Mouse (Mus musculus): ENCODE measurements around the gene Fam163b. TPM values are rescaled to one million over a fixed set of nuclear protein-coding genes. Genes with fewer than 3 reads are reported as not detected.

Fam163b gene
- polyA plus RNA-seq, 1 experiment from 2014 or later, result 0.43 TPM

DNA sequence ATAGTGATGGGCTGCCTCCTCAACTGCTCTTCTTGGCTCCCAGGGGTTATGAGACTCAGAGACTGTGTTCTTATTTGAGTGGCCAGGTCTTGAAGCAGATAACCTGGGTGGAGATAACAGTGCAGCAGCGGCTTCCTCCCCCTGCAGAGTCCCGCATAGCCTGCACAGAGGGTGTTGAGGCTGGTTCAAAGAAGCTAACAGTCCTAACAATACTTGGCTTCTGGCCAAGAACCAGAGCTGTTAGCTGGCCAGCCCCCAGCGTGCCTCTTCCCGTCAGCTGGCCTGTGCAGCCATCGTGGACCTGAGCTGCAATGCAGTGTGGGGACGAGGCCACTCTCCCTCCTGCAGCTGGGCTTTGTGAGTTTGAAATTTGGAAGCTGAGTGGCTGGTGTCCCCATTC lies 44.5 kb downstream of the Fam163b start:
- no peak overlapping the region for H3K4me2 ChIP-seq (replicated peaks; ENCODE audit: low read depth, low read length)
- H3K4me1 ChIP-seq (ENCODE audit: insufficient read depth, low read depth, low read length), result peaks cover 10% of the 10 kb centered on the region; the same call in 1 of the 2 replicates
- no peak overlapping the region for H3K4me3 ChIP-seq (ENCODE audit: low read depth, low read length)
- H3K9ac ChIP-seq (replicated peaks; ENCODE audit: low read depth), result no peak overlapping the region
- no peaks in the 10 kb centered on the region for H3K27me3 ChIP-seq (replicated peaks; ENCODE audit: insufficient read depth, low read length)
- H3K9me3 ChIP-seq (ENCODE audit: low read length), result no peaks in the 10 kb centered on the region
- ATAC-seq, result peak; percentile 80
- no peaks in the 10 kb centered on the region for H3K36me3 ChIP-seq (ENCODE audit: insufficient read depth, low read length)
- peak; percentile 88 for DNase-seq (ENCODE audit: low spot score)
- 5% methylated on average over 6 of the region's 6 CpGs for WGBS
- peak overlapping the region; percentile 75; the same call in 1 of the 2 replicates for H3K27ac ChIP-seq (ENCODE audit: low read length)
- TF ChIP-seq CTCF (IDR thresholded peaks at IDR 0.05) (no peak), EP300 (IDR thresholded peaks at IDR 0.05) (peak; percentile 35; the same call in 1 of the 2 replicates)

DNA sequence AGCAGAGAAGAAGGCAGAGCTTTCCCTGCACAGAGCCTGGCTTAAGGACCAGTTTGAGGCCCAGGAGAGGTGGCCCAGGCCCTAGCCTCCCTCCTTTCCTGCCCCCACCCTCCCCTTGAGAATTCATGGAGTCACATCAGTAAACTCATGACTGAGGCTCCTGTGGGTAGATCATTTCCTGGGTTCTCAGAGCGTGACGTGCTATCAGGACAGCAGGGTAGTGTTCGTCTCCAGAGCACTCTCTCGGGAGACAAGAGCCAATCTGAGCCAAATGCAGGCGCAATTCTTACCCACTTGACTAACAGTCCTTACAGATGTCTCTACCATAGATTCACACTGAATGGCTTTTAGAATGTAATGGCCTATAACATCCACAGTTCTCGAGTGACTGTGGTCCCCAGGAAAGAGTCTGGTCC lies 45.0 kb downstream of the Fam163b start:
- Histone ChIP-seq H3K36me3 (ENCODE audit: insufficient read depth, low read length) (no peaks in the 10 kb centered on the region), H3K27ac (ENCODE audit: low read length) (peak overlapping the region; percentile 75), H3K4me2 (replicated peaks; ENCODE audit: low read depth, low read length) (no peak overlapping the region), H3K27me3 (replicated peaks; ENCODE audit: insufficient read depth, low read length) (no peaks in the 10 kb centered on the region), H3K4me1 (ENCODE audit: insufficient read depth, low read depth, low read length) (peaks cover 10% of the 10 kb centered on the region; the same call in 1 of the 2 replicates), H3K4me3 (ENCODE audit: low read depth, low read length) (no peak overlapping the region), H3K9me3 (ENCODE audit: low read length) (no peaks in the 10 kb centered on the region), H3K9ac (replicated peaks; ENCODE audit: low read depth) (no peak overlapping the region)
- no peak for TF ChIP-seq CTCF (IDR thresholded peaks at IDR 0.05)
- no peak for TF ChIP-seq EP300 (IDR thresholded peaks at IDR 0.05)
- 21% methylated on average over 6 of the region's 6 CpGs for WGBS
- peak; percentile 33 for DNase-seq (ENCODE audit: low spot score)
- ATAC-seq, result peak; percentile 18

DNA sequence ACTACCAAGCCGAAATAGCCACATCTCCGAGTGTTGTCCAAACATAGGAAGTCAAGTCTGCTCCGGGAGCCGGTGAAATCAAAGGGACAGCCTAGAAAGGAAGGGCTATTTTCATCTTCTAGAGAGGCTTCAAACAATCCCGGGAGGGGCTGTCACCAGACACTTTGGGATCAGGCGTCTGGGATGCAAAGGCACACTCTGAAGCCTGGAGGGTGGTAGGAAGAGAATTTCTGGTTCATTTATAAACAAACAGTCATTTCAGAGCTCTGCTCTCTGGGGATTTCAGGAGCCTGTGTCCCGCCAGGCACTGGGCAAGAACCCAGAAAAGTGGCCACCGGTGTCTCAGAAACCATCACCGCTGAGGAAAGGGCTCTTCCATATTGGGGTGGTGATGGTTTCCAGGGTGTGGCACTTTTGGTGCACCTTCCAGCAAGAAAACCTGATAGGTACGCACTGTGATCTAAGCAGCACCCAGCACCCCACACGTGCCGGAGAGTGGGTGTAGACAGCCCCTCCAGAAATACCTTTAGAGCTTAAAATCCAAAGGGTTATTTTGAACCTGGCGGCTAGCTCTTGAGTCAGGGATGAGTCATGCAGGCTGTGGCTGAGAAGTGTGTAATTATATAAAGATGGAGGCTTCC lies 45.8 kb downstream of the Fam163b start:
- Histone ChIP-seq H3K9me3 (ENCODE audit: low read length) (no peaks in the 10 kb centered on the region), H3K9ac (replicated peaks; ENCODE audit: low read depth) (no peak overlapping the region), H3K4me3 (ENCODE audit: low read depth, low read length) (no peak overlapping the region), H3K4me2 (replicated peaks; ENCODE audit: low read depth, low read length) (0 out of 2 replicates have a peak overlapping the region, but pooled peaks have one; percentile 6), H3K27me3 (replicated peaks; ENCODE audit: insufficient read depth, low read length) (no peaks in the 10 kb centered on the region), H3K36me3 (ENCODE audit: insufficient read depth, low read length) (no peaks in the 10 kb centered on the region), H3K4me1 (ENCODE audit: insufficient read depth, low read depth, low read length) (peaks cover 10% of the 10 kb centered on the region; the same call in 1 of the 2 replicates), H3K27ac (ENCODE audit: low read length) (peak overlapping the region; percentile 75)
- DNase-seq (ENCODE audit: low spot score) (peak; percentile 74), ATAC-seq (peak; percentile 69)
- TF ChIP-seq CTCF (IDR thresholded peaks at IDR 0.05) (no peak), EP300 (IDR thresholded peaks at IDR 0.05) (peak; percentile 51)
- WGBS, result 23% methylated on average over 13 of the region's 13 CpGs

- 94% methylated on average over 7 of the region's 7 CpGs for WGBS
- Histone ChIP-seq H3K4me1 (ENCODE audit: insufficient read depth, low read depth, low read length) (peaks cover 10% of the 10 kb centered on the region; the same call in 1 of the 2 replicates), H3K9ac (replicated peaks; ENCODE audit: low read depth) (no peak overlapping the region), H3K27ac (ENCODE audit: low read length) (no peak overlapping the region), H3K4me2 (replicated peaks; ENCODE audit: low read depth, low read length) (no peak overlapping the region), H3K27me3 (replicated peaks; ENCODE audit: insufficient read depth, low read length) (no peaks in the 10 kb centered on the region), H3K36me3 (ENCODE audit: insufficient read depth, low read length) (no peaks in the 10 kb centered on the region), H3K9me3 (ENCODE audit: low read length) (no peaks in the 10 kb centered on the region), H3K4me3 (ENCODE audit: low read depth, low read length) (no peak overlapping the region)
- ATAC-seq (no peak), DNase-seq (ENCODE audit: low spot score) (no peak)
- TF ChIP-seq EP300 (IDR thresholded peaks at IDR 0.05), result no peak
- no peak for TF ChIP-seq CTCF (IDR thresholded peaks at IDR 0.05)
Measured at GRCm38 (mm10) chr2:27095178-27095577, 47.1 kb downstream of the Fam163b start.

DNA sequence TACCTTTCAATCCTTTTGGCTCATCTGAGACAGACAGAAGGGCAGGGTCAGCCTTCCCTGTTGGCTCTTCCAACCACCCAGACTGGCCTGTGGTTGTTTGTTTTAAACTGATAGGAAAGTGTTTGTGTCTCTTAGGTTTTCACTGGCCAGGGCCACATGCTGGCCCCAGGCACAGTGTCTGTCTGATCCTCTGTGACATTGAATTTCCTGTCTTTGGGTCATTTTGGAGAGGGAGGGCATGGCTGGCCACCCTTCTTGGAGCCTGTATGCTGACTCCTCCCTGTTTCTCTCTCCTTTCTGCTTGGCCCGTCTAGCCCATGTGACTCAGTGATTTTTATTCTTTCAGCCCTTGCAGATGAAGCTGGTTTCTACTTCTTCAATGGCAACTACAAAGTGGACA lies 53.1 kb downstream of the Fam163b start:
- 67% methylated on average over 1 of the region's 1 CpGs for WGBS
- H3K4me3 ChIP-seq (ENCODE audit: low read depth, low read length), result no peak overlapping the region
- H3K9me3 ChIP-seq (ENCODE audit: low read length), result no peaks in the 10 kb centered on the region
- no peak overlapping the region for H3K9ac ChIP-seq (replicated peaks; ENCODE audit: low read depth)
- no peaks in the 10 kb centered on the region for H3K27me3 ChIP-seq (replicated peaks; ENCODE audit: insufficient read depth, low read length)
- 0 out of 2 replicates have a peak, but pooled peaks cover 2% of the 10 kb centered on the region for H3K4me1 ChIP-seq (ENCODE audit: insufficient read depth, low read depth, low read length)
- peak; percentile 53 for DNase-seq (ENCODE audit: low spot score)
- peak overlapping the region; percentile 84 for H3K27ac ChIP-seq (ENCODE audit: low read length)
- 0 out of 2 replicates have a peak, but pooled peaks have one; percentile 0 for ATAC-seq
- H3K36me3 ChIP-seq (ENCODE audit: insufficient read depth, low read length), result no peaks in the 10 kb centered on the region
- no peak overlapping the region for H3K4me2 ChIP-seq (replicated peaks; ENCODE audit: low read depth, low read length)
- 0 out of 2 replicates have a peak, but pooled peaks have one; percentile 29 for TF ChIP-seq EP300 (IDR thresholded peaks at IDR 0.05)
- TF ChIP-seq CTCF (IDR thresholded peaks at IDR 0.05), result no peak

DNA sequence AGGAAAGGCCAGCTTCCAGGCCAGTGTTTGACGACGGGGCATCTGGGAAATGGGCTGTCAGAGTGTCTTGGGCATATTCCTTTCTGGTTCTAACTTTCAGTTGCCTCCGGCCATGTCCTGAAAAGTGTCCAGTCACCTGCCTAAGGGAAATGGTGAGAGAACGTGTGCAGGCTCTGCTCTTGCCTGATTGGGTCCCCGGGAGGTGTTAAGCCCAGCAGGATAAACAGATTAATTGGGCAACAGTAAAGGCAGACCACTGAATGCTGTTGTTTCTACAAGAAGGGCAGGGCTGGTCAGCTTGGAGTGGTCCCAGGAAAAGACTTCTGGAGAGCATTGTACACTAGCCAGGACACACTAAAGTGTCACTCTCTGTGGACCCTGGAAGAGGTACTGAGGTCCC lies 53.6 kb downstream of the Fam163b start:
- peaks cover 5% of the 10 kb centered on the region; the same call in 1 of the 2 replicates for H3K4me1 ChIP-seq (ENCODE audit: insufficient read depth, low read depth, low read length)
- no peaks in the 10 kb centered on the region for H3K36me3 ChIP-seq (ENCODE audit: insufficient read depth, low read length)
- no peak overlapping the region for H3K4me3 ChIP-seq (ENCODE audit: low read depth, low read length)
- 49% methylated on average over 5 of the region's 5 CpGs for WGBS
- H3K27me3 ChIP-seq (replicated peaks; ENCODE audit: insufficient read depth, low read length), result no peaks in the 10 kb centered on the region
- peak overlapping the region; percentile 84 for H3K27ac ChIP-seq (ENCODE audit: low read length)
- H3K4me2 ChIP-seq (replicated peaks; ENCODE audit: low read depth, low read length), result no peak overlapping the region
- DNase-seq (ENCODE audit: low spot score) (peak; percentile 33), ATAC-seq (peak; percentile 11)
- H3K9me3 ChIP-seq (ENCODE audit: low read length), result no peaks in the 10 kb centered on the region
- no peak overlapping the region for H3K9ac ChIP-seq (replicated peaks; ENCODE audit: low read depth)
- TF ChIP-seq CTCF (IDR thresholded peaks at IDR 0.05) (no peak), EP300 (IDR thresholded peaks at IDR 0.05) (no peak)

Data from lung, postnatal 0 days (tissue).